24 mouse cellular contexts compared by ENCODE assay signal in genomic region chr11:106195341-106195740, GRCm38 (mm10). TPM values are rescaled to one million over a fixed set of nuclear protein-coding genes. Genes with fewer than 3 reads are reported as not detected.
DNase-seq lines count a peak whose midpoint lies in the region; ATAC-seq lines count a peak whose summit lies in the region.
"Had no signal": no experiment of that assay in that cellular context is flagged by ENCODE, and none has a peak within 500 bp of the region (broad histone marks: within the 10 kb centered on the region; RNA-seq: fewer than 3 reads in every experiment).

No protein-coding gene starts in this region.

- ATAC-seq in heart, embryonic 15.5 days (replicated peaks; ENCODE audit: insufficient number of reproducible peaks, insufficient read depth, low FRiP score, low read depth): no peak
- ATAC-seq in lung, embryonic 16.5 days (ENCODE audit: low read depth): no peak
- ATAC-seq in embryonic facial prominence, embryonic 14.5 days (ENCODE audit: low read depth): no peak
- no peak for ATAC-seq in erythroblast, adult 5-6 weeks (replicated peaks; ENCODE audit: low FRiP score, poor library complexity, severe bottlenecking)
- ATAC-seq in activated CD4-positive, CD25-positive, alpha-beta regulatory T cell, adult 4 months: no peak
- ATAC-seq: forebrain, embryonic 16.5 days had no signal

- DNase-seq in heart, postnatal 25 days (ENCODE audit: low spot score): no peak
- no peak for DNase-seq in lung, postnatal 36 days
- peak; percentile 8 for DNase-seq in embryonic facial prominence, embryonic 14.5 days (ENCODE audit: low spot score)
- DNase-seq: adrenal gland, postnatal 25 days; cerebellum, adult 11-12 months; cerebellum, postnatal 14 days; embryo, embryonic 11 days; gastrocnemius, postnatal 36 days; kidney, adult 18-20 months; lung, adult 18-20 months; midbrain, embryonic 14.5 days; thymus, postnatal 36 days had no signal

- H3K36me3 ChIP-seq in heart, embryonic 15.5 days: peaks cover 15% of the 10 kb centered on the region
- H3K36me3 ChIP-seq in lung, embryonic 16.5 days (ENCODE audit: control insufficient read depth, insufficient read depth, low read length): peaks cover 13% of the 10 kb centered on the region
- H3K36me3 ChIP-seq in embryonic facial prominence, embryonic 14.5 days (ENCODE audit: control insufficient read depth, insufficient read depth, low read length): peaks cover 35% of the 10 kb centered on the region

- no peak overlapping the region for H3K4me2 ChIP-seq in heart, embryonic 15.5 days
- no peak overlapping the region for H3K4me2 ChIP-seq in lung, embryonic 16.5 days (ENCODE audit: low read depth, low read length)
- no peak overlapping the region for H3K4me2 ChIP-seq in embryonic facial prominence, embryonic 14.5 days (ENCODE audit: low read depth, low read length)

- H3K27me3 ChIP-seq in heart, embryonic 15.5 days: no peaks in the 10 kb centered on the region
- no peaks in the 10 kb centered on the region for H3K27me3 ChIP-seq in lung, embryonic 16.5 days (ENCODE audit: control insufficient read depth, insufficient read depth, low read depth, low read length)
- H3K27me3 ChIP-seq in embryonic facial prominence, embryonic 14.5 days (replicated peaks; ENCODE audit: control insufficient read depth, insufficient read depth, low read length): no peaks in the 10 kb centered on the region
- H3K27me3 ChIP-seq: megakaryocyte, embryonic 14.5 days had no signal

- no peak overlapping the region for H3K4me3 ChIP-seq in heart, embryonic 15.5 days
- no peak overlapping the region for H3K4me3 ChIP-seq in lung, embryonic 16.5 days (ENCODE audit: low read length)
- no peak overlapping the region for H3K4me3 ChIP-seq in embryonic facial prominence, embryonic 14.5 days (ENCODE audit: low read depth, low read length)
- H3K4me3 ChIP-seq: megakaryocyte, embryonic 14.5 days; myocyte had no signal

- H3K4me1 ChIP-seq in heart, embryonic 15.5 days (replicated peaks): peaks cover 16% of the 10 kb centered on the region
- peaks cover 15% of the 10 kb centered on the region for H3K4me1 ChIP-seq in lung, embryonic 16.5 days (replicated peaks; ENCODE audit: control insufficient read depth, insufficient read depth, low read length)
- H3K4me1 ChIP-seq in embryonic facial prominence, embryonic 14.5 days (ENCODE audit: control insufficient read depth, insufficient read depth, low read length): peaks cover 5% of the 10 kb centered on the region

- H3K27ac ChIP-seq in heart, embryonic 15.5 days: peak overlapping the region; percentile 25
- H3K27ac ChIP-seq in lung, embryonic 16.5 days (ENCODE audit: low read length): peak overlapping the region; percentile 24
- no peak overlapping the region for H3K27ac ChIP-seq in embryonic facial prominence, embryonic 14.5 days (replicated peaks; ENCODE audit: low read depth, low read length)
- H3K27ac ChIP-seq: kidney, postnatal 0 days had no signal

- no peak overlapping the region for H3K9ac ChIP-seq in heart, embryonic 15.5 days
- H3K9ac ChIP-seq in lung, embryonic 16.5 days (ENCODE audit: low read length): no peak overlapping the region
- no peak overlapping the region for H3K9ac ChIP-seq in embryonic facial prominence, embryonic 14.5 days (ENCODE audit: low read depth, low read length)

- intact Hi-C loops in heart, postnatal 25 days (cut with DNase I): loop anchor here (2.0 kb wide), 1 partner anchor 19 kb away; no protein-coding TSS in a partner anchor

- H3K9me3 ChIP-seq in heart, embryonic 15.5 days (replicated peaks): no peaks in the 10 kb centered on the region
- no peaks in the 10 kb centered on the region for H3K9me3 ChIP-seq in lung, embryonic 16.5 days (ENCODE audit: control insufficient read depth, low read length)
- H3K9me3 ChIP-seq in embryonic facial prominence, embryonic 14.5 days (ENCODE audit: control insufficient read depth, low read length): no peaks in the 10 kb centered on the region
- H3K9me3 ChIP-seq: megakaryocyte, embryonic 14.5 days had no signal

RNA-seq across cellular contexts. Expression of gene Strada, which starts 6.6 kb away (rescaled TPM):
- polyA plus RNA-seq in heart, embryonic 15.5 days (2015; fragmentation: Nextera tagmentation; extraction: Ambion mirVana): 16.5 and 20.0 TPM in 2 replicates
- total RNA-seq in heart, postnatal 25 days (2021): 1 to 10 TPM; 6.4 to 6.6 TPM
- 22.7 and 24.2 TPM in 2 replicates for polyA plus RNA-seq in lung, embryonic 16.5 days (2015; fragmentation: Nextera tagmentation; extraction: Ambion mirVana)
- polyA plus RNA-seq in embryonic facial prominence, embryonic 14.5 days (2014; fragmentation: Nextera tagmentation; extraction: Ambion mirVana): 24.0 and 26.2 TPM in 2 replicates
- 3.8 and 11.5 TPM in 2 replicates for total RNA-seq in erythroblast, adult 5-6 weeks (2015; ENCODE audit: low replicate concordance)
- total RNA-seq in erythroblast, adult 5-6 weeks (2017; ENCODE audit: low replicate concordance): 4.9 and 5.7 TPM in 2 replicates
- polyA plus RNA-seq in activated CD4-positive, CD25-positive, alpha-beta regulatory T cell, adult 4 months (2017; shearing (Covaris generic)): 10 to 100 TPM; 30.1 to 33.5 TPM

RNA-seq across cellular contexts. Expression of gene Ccdc47, which starts 20.8 kb away (rescaled TPM):
- polyA plus RNA-seq in heart, embryonic 15.5 days (2015; fragmentation: Nextera tagmentation; extraction: Ambion mirVana): 87.3 and 88.2 TPM in 2 replicates
- total RNA-seq in heart, postnatal 25 days (2021): 10 to 100 TPM; 61.9 to 69.2 TPM
- polyA plus RNA-seq in lung, embryonic 16.5 days (2015; fragmentation: Nextera tagmentation; extraction: Ambion mirVana): 91.9 and 96.3 TPM in 2 replicates
- polyA plus RNA-seq in embryonic facial prominence, embryonic 14.5 days (2014; fragmentation: Nextera tagmentation; extraction: Ambion mirVana): 76.0 and 77.4 TPM in 2 replicates
- total RNA-seq in erythroblast, adult 5-6 weeks (2015; ENCODE audit: low replicate concordance): 11.5 and 15.2 TPM in 2 replicates
- total RNA-seq in erythroblast, adult 5-6 weeks (2017; ENCODE audit: low replicate concordance): 38.8 and 57.4 TPM in 2 replicates
- 10 to 100 TPM; 65.0 to 74.5 TPM for polyA plus RNA-seq in activated CD4-positive, CD25-positive, alpha-beta regulatory T cell, adult 4 months (2017; shearing (Covaris generic))

RNA-seq across cellular contexts. Expression of gene Ddx42, which starts 21.4 kb away (rescaled TPM):
- polyA plus RNA-seq in heart, embryonic 15.5 days (2015; fragmentation: Nextera tagmentation; extraction: Ambion mirVana): 41.1 and 47.3 TPM in 2 replicates
- total RNA-seq in heart, postnatal 25 days (2021): 10 to 100 TPM; 24.5 to 25.7 TPM
- polyA plus RNA-seq in lung, embryonic 16.5 days (2015; fragmentation: Nextera tagmentation; extraction: Ambion mirVana): 70.2 and 72.9 TPM in 2 replicates
- polyA plus RNA-seq in embryonic facial prominence, embryonic 14.5 days (2014; fragmentation: Nextera tagmentation; extraction: Ambion mirVana): 62.7 and 69.1 TPM in 2 replicates
- 13.4 and 14.6 TPM in 2 replicates for total RNA-seq in erythroblast, adult 5-6 weeks (2015; ENCODE audit: low replicate concordance)
- total RNA-seq in erythroblast, adult 5-6 weeks (2017; ENCODE audit: low replicate concordance): 18.8 and 35.8 TPM in 2 replicates
- 10 to 100 TPM; 59.1 to 71.5 TPM for polyA plus RNA-seq in activated CD4-positive, CD25-positive, alpha-beta regulatory T cell, adult 4 months (2017; shearing (Covaris generic))

RNA-seq across cellular contexts. Expression of gene Limd2, which starts 34.7 kb away (rescaled TPM):
- polyA plus RNA-seq in heart, embryonic 15.5 days (2015; fragmentation: Nextera tagmentation; extraction: Ambion mirVana): 75.9 and 110 TPM in 2 replicates
- total RNA-seq in heart, postnatal 25 days (2021): 1 to 10 TPM; 4.3 to 5.9 TPM
- 218 and 247 TPM in 2 replicates for polyA plus RNA-seq in lung, embryonic 16.5 days (2015; fragmentation: Nextera tagmentation; extraction: Ambion mirVana)
- 169 and 216 TPM in 2 replicates for polyA plus RNA-seq in embryonic facial prominence, embryonic 14.5 days (2014; fragmentation: Nextera tagmentation; extraction: Ambion mirVana)
- total RNA-seq in erythroblast, adult 5-6 weeks (2015; ENCODE audit: low replicate concordance): 43.2 and 53.5 TPM in 2 replicates
- 7.4 and 14.3 TPM in 2 replicates for total RNA-seq in erythroblast, adult 5-6 weeks (2017; ENCODE audit: low replicate concordance)
- 100 to 1,000 TPM; 633 to 743 TPM for polyA plus RNA-seq in activated CD4-positive, CD25-positive, alpha-beta regulatory T cell, adult 4 months (2017; shearing (Covaris generic))

RNA-seq across cellular contexts. Expression of gene Gm10840, which starts 34.7 kb away (rescaled TPM):
- not detected in 2 replicates for polyA plus RNA-seq in heart, embryonic 15.5 days (2015; fragmentation: Nextera tagmentation; extraction: Ambion mirVana)
- not detected for total RNA-seq in heart, postnatal 25 days (2021)
- not detected in 2 replicates for polyA plus RNA-seq in lung, embryonic 16.5 days (2015; fragmentation: Nextera tagmentation; extraction: Ambion mirVana)
- not detected in 2 replicates for polyA plus RNA-seq in embryonic facial prominence, embryonic 14.5 days (2014; fragmentation: Nextera tagmentation; extraction: Ambion mirVana)
- total RNA-seq in erythroblast, adult 5-6 weeks (2015; ENCODE audit: low replicate concordance): not detected in 2 replicates
- not detected in 2 replicates for total RNA-seq in erythroblast, adult 5-6 weeks (2017; ENCODE audit: low replicate concordance)
- polyA plus RNA-seq in activated CD4-positive, CD25-positive, alpha-beta regulatory T cell, adult 4 months (2017; shearing (Covaris generic)): not detected
- total RNA-seq: adrenal gland, postnatal 25 days; gastrocnemius, postnatal 36 days; layer of hippocampus, postnatal 25 days; left cerebral cortex, postnatal 25 days had no signal
- polyA plus RNA-seq: hindbrain, embryonic 11.5 days; kidney, postnatal 0 days; limb, embryonic 14.5 days; midbrain, embryonic 14.5 days; myocyte had no signal
